Mouse (Mus musculus) limb, embryonic 10.5 days (tissue): Measurements from ENCODE around the gene Mier2. TPM values are rescaled to one million over a fixed set of nuclear protein-coding genes. Genes with fewer than 3 reads are reported as not detected.

Experiments used
- DNase-seq: peaks from one replicate; pipeline ENCODE4 v3.0.0-alpha.2; 2017; ENCODE audit warnings: low spot score
- H3K27ac ChIP-seq: fragments of 300-500 bp; sonication (generic); 2 replicates; pipeline ENCODE4 v1.5.1; 2016; ENCODE audit warnings: mild to moderate bottlenecking
- H3K27me3 ChIP-seq: fragments of 300-500 bp; sonication (generic); 2 replicates; pipeline ENCODE4 v1.6.1; 2016; ENCODE audit warnings: low read depth, mild to moderate bottlenecking; ENCODE audit not compliant: poor library complexity, severe bottlenecking
- H3K36me3 ChIP-seq: fragments of 300-500 bp; sonication (generic); 2 replicates; pipeline ENCODE4 v1.6.1; 2016; ENCODE audit warnings: mild to moderate bottlenecking, moderate library complexity
- H3K4me1 ChIP-seq: fragments of 300-500 bp; sonication (generic); 2 replicates; pipeline ENCODE4 v1.6.1; 2016
- H3K4me3 ChIP-seq: fragments of 300-500 bp; sonication (generic); 2 replicates; pipeline ENCODE4 v1.5.1; 2016; ENCODE audit warnings: mild to moderate bottlenecking, moderate library complexity
- H3K9me3 ChIP-seq: fragments of 300-500 bp; sonication (generic); replicated peaks from 2 replicates; pipeline ENCODE4 v1.6.1; 2016; ENCODE audit warnings: mild to moderate bottlenecking
- WGBS: fragments of 180-500 bp; shearing (Covaris S2); methylation state at CpG from one replicate; pipeline ENCODE4 v1.1.7; 2016; 5-methylcytosine and 5-hydroxymethylcytosine counted together
- microRNA-seq: library from miRNA; unstranded; fragments of <30 nt; microRNA quantifications from one replicate; pipeline ENCODE4, GENCODE M21; 2017
- polyA plus RNA-seq: library from polyadenylated mRNA; unstranded; fragments of >200 nt; fragmentation: Nextera tagmentation; extraction: Ambion mirVana; gene quantifications from 2 replicates; pipeline ENCODE4 v1.2.1, GENCODE M21; 2016

The Mier2 gene
- polyA plus RNA-seq, 1 experiment from 2014 or later = 79.8 TPM

- Histone ChIP-seq H3K4me1 (no peaks in the 10 kb centered on the region), H3K27me3 (no peaks in the 10 kb centered on the region), H3K4me3 (no peak overlapping the region), H3K36me3 (no peaks in the 10 kb centered on the region), H3K9me3 (no peaks in the 10 kb centered on the region), H3K27ac (no peak overlapping the region)
- no peak for DNase-seq
- 67% methylated on average over 6 of the region's 6 CpGs for WGBS
Observed at GRCm38 (mm10) chr10:79502830-79503644, 52.0 kb downstream of the Mier2 start.

- DNase-seq = no peak
- Histone ChIP-seq H3K4me1 (no peaks in the 10 kb centered on the region), H3K9me3 (no peaks in the 10 kb centered on the region), H3K36me3 (no peaks in the 10 kb centered on the region), H3K27ac (no peak overlapping the region), H3K4me3 (no peak overlapping the region), H3K27me3 (no peaks in the 10 kb centered on the region)
- 65% methylated on average over 2 of the region's 2 CpGs for WGBS
Observed at GRCm38 (mm10) chr10:79496701-79497288, 58.2 kb downstream of the Mier2 start.

GRCm38 (mm10) chr10:79495886-79496285 is 59.1 kb downstream of the Mier2 start:
- Histone ChIP-seq H3K27me3 (no peaks in the 10 kb centered on the region), H3K4me3 (no peak overlapping the region), H3K36me3 (no peaks in the 10 kb centered on the region), H3K27ac (no peak overlapping the region), H3K4me1 (no peaks in the 10 kb centered on the region), H3K9me3 (no peaks in the 10 kb centered on the region)
- DNase-seq = no peak
- WGBS = 64% methylated on average over 3 of the region's 3 CpGs

Small RNA genes within 50 kb of the gene (microRNA-seq; reads per million reads assigned to microRNA genes)
- gene Mir6909 = not detected

Other genes with a start within 250 kb of the Mier2 start
- gene Vmn2r82, start 198.7 kb downstream of the Mier2 start, polyA plus RNA-seq = not detected in 2 replicates
- not detected in 2 replicates for gene Vmn2r83, start 86.5 kb downstream of the Mier2 start, polyA plus RNA-seq
- gene Plpp2, start 21.4 kb downstream of the Mier2 start, polyA plus RNA-seq = 26.6 and 29.3 TPM in 2 replicates
- not detected in 2 replicates for gene Theg, start 32.1 kb upstream of the Mier2 start, polyA plus RNA-seq
- gene C2cd4c, start 58.8 kb upstream of the Mier2 start, polyA plus RNA-seq = not detected in 2 replicates
- gene Shc2, start 82.7 kb upstream of the Mier2 start, polyA plus RNA-seq = 7.8 and 8.6 TPM in 2 replicates
- not detected in 2 replicates for gene Odf3l2, start 90.5 kb upstream of the Mier2 start, polyA plus RNA-seq
- 3.7 and 6.4 TPM in 2 replicates for gene Madcam1, start 109.4 kb upstream of the Mier2 start, polyA plus RNA-seq
- 68.0 and 73.0 TPM in 2 replicates for gene Tpgs1, start 114.2 kb upstream of the Mier2 start, polyA plus RNA-seq
- gene Cdc34, start 127.0 kb upstream of the Mier2 start, polyA plus RNA-seq = 209 and 259 TPM in 2 replicates
- 0.76 and 0.94 TPM in 2 replicates for gene Gzmm, start 133.8 kb upstream of the Mier2 start, polyA plus RNA-seq
- 642 and 664 TPM in 2 replicates for gene Bsg, start 149.3 kb upstream of the Mier2 start, polyA plus RNA-seq
- 0.04 TPM in 1 of 2 replicates, not detected in the other for gene Hcn2, start 161.4 kb upstream of the Mier2 start, polyA plus RNA-seq
- 58.6 and 61.2 TPM in 2 replicates for gene Polrmt, start 191.4 kb upstream of the Mier2 start, polyA plus RNA-seq
- gene Fgf22, start 199.9 kb upstream of the Mier2 start, polyA plus RNA-seq = 0.28 and 0.65 TPM in 2 replicates
- 141 and 151 TPM in 2 replicates for gene Rnf126, start 211.8 kb upstream of the Mier2 start, polyA plus RNA-seq
- 1.8 and 2.3 TPM in 2 replicates for gene Fstl3, start 222.1 kb upstream of the Mier2 start, polyA plus RNA-seq
- 0.19 TPM in 1 of 2 replicates, not detected in the other for gene Prss57, start 235.8 kb upstream of the Mier2 start, polyA plus RNA-seq
- 121 and 126 TPM in 2 replicates for gene Palm, start 238.4 kb upstream of the Mier2 start, polyA plus RNA-seq